ENCODE assay signal across 20 mouse cellular contexts in the genomic region with DNA sequence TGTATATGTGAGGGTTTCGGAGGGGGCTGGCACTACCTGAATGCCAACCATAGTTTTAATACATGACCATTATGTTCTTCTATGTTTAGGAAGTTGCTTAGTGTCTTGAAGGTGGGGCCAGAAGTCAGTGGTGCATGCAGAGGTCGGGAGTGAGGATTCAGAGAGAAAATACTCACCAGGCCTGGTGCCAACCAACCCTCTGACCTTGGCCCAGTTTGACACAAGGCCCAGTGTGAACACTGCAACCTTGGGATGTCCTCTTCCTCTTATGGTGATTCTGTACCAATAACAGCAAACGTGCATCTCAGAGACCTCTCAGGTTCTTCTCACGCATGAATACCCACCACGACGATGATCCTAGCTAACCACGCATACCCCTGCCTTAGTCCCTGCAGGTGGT. TPM values are rescaled to one million over a fixed set of nuclear protein-coding genes. Genes with fewer than 3 reads are reported as not detected.
DNase-seq lines count a peak whose midpoint lies in the region; ATAC-seq and TF ChIP-seq lines count a peak whose summit lies in the region.
"Had no signal": no experiment of that assay in that cellular context is flagged by ENCODE, and none has a peak within 500 bp of the region (broad histone marks: within the 10 kb centered on the region; RNA-seq: fewer than 3 reads in every experiment).

No protein-coding gene starts in this region.

- ATAC-seq in hindbrain, postnatal 0 days, result no peak
- ATAC-seq in hindbrain, embryonic 16.5 days, result no peak
- ATAC-seq in midbrain, postnatal 0 days (ENCODE audit: low FRiP score), result no peak
- no peak for ATAC-seq in forebrain, embryonic 16.5 days

- H3K36me3 ChIP-seq in hindbrain, postnatal 0 days (ENCODE audit: insufficient read depth, low read length), result no peaks in the 10 kb centered on the region
- H3K36me3 ChIP-seq in hindbrain, embryonic 16.5 days (ENCODE audit: control insufficient read depth, insufficient read depth, low read length), result no peaks in the 10 kb centered on the region
- H3K36me3 ChIP-seq in midbrain, embryonic 10.5 days, result no peaks in the 10 kb centered on the region
- H3K36me3 ChIP-seq in midbrain, postnatal 0 days (ENCODE audit: insufficient read depth, low read length), result no peaks in the 10 kb centered on the region
- H3K36me3 ChIP-seq in forebrain, embryonic 16.5 days (ENCODE audit: control insufficient read depth, insufficient read depth), result no peaks in the 10 kb centered on the region
- H3K36me3 ChIP-seq: embryonic facial prominence, embryonic 15.5 days; forebrain, embryonic 10.5 days; neural tube, embryonic 12.5 days had no signal

- H3K4me3 ChIP-seq in hindbrain, postnatal 0 days (ENCODE audit: low read length), result no peak overlapping the region
- no peak overlapping the region for H3K4me3 ChIP-seq in hindbrain, embryonic 16.5 days (ENCODE audit: low read length)
- H3K4me3 ChIP-seq in midbrain, embryonic 10.5 days, result no peak overlapping the region
- H3K4me3 ChIP-seq in midbrain, postnatal 0 days (ENCODE audit: low read depth, low read length), result no peak overlapping the region
- no peak overlapping the region for H3K4me3 ChIP-seq in forebrain, embryonic 16.5 days (replicated peaks; ENCODE audit: low read length)
- H3K4me3 ChIP-seq: embryonic facial prominence, embryonic 15.5 days; forebrain, embryonic 10.5 days; heart, adult 2 months; megakaryocyte, embryonic 14.5 days; neural tube, embryonic 12.5 days had no signal

- H3K9ac ChIP-seq in hindbrain, postnatal 0 days (replicated peaks; ENCODE audit: low read length), result no peak overlapping the region
- H3K9ac ChIP-seq in hindbrain, embryonic 16.5 days (ENCODE audit: low read depth, low read length), result no peak overlapping the region
- H3K9ac ChIP-seq in midbrain, postnatal 0 days (replicated peaks; ENCODE audit: low read length, poor library complexity, severe bottlenecking), result no peak overlapping the region
- H3K9ac ChIP-seq in forebrain, embryonic 16.5 days (replicated peaks; ENCODE audit: low read depth, low read length), result no peak overlapping the region
- H3K9ac ChIP-seq: embryonic facial prominence, embryonic 15.5 days; lung, embryonic 14.5 days; neural tube, embryonic 12.5 days had no signal

- H3K9me3 ChIP-seq in hindbrain, postnatal 0 days (ENCODE audit: low read length), result no peaks in the 10 kb centered on the region
- no peaks in the 10 kb centered on the region for H3K9me3 ChIP-seq in hindbrain, embryonic 16.5 days (ENCODE audit: control insufficient read depth, low read length)
- no peaks in the 10 kb centered on the region for H3K9me3 ChIP-seq in midbrain, embryonic 10.5 days (replicated peaks)
- no peaks in the 10 kb centered on the region for H3K9me3 ChIP-seq in midbrain, postnatal 0 days (ENCODE audit: low read length)
- H3K9me3 ChIP-seq in forebrain, embryonic 16.5 days (ENCODE audit: control insufficient read depth, low read length), result no peaks in the 10 kb centered on the region
- H3K9me3 ChIP-seq: embryonic facial prominence, embryonic 15.5 days; forebrain, embryonic 10.5 days; megakaryocyte, embryonic 14.5 days; neural tube, embryonic 12.5 days had no signal

- H3K4me2 ChIP-seq in hindbrain, postnatal 0 days (ENCODE audit: low read depth, low read length), result no peak overlapping the region
- H3K4me2 ChIP-seq in hindbrain, embryonic 16.5 days (ENCODE audit: low read length), result no peak overlapping the region
- no peak overlapping the region for H3K4me2 ChIP-seq in midbrain, postnatal 0 days (ENCODE audit: low read depth, low read length, poor library complexity, severe bottlenecking)
- no peak overlapping the region for H3K4me2 ChIP-seq in forebrain, embryonic 16.5 days (ENCODE audit: low read length)
- H3K4me2 ChIP-seq: embryonic facial prominence, embryonic 15.5 days; lung, embryonic 14.5 days; neural tube, embryonic 12.5 days had no signal

- 64% methylated on average over 7 of the region's 7 CpGs for WGBS in hindbrain, postnatal 0 days
- WGBS in hindbrain, embryonic 16.5 days, result 70% methylated on average over 7 of the region's 7 CpGs
- 78% methylated on average over 7 of the region's 7 CpGs for WGBS in midbrain, embryonic 10.5 days
- 66% methylated on average over 7 of the region's 7 CpGs for WGBS in midbrain, postnatal 0 days
- WGBS in forebrain, embryonic 16.5 days, result 79% methylated on average over 7 of the region's 7 CpGs

- TF ChIP-seq CTCF in hindbrain, postnatal 0 days (IDR thresholded peaks at IDR 0.05; ENCODE audit: low read depth), result no peak
- TF ChIP-seq CTCF in midbrain, postnatal 0 days (IDR thresholded peaks at IDR 0.05), result no peak

- H3K27ac ChIP-seq in hindbrain, postnatal 0 days, result peak overlapping the region; percentile 7; the same call in 1 of the 2 replicates
- no peak overlapping the region for H3K27ac ChIP-seq in hindbrain, embryonic 16.5 days (ENCODE audit: low read depth, low read length)
- peak overlapping the region; percentile 69; the same call in 1 of the 2 replicates for H3K27ac ChIP-seq in midbrain, embryonic 10.5 days (replicated peaks)
- no peak overlapping the region for H3K27ac ChIP-seq in midbrain, postnatal 0 days (ENCODE audit: low read depth, low read length)
- no peak overlapping the region for H3K27ac ChIP-seq in forebrain, embryonic 16.5 days (ENCODE audit: low read length)
- H3K27ac ChIP-seq: embryonic facial prominence, embryonic 15.5 days; heart, adult 2 months; neural tube, embryonic 12.5 days had no signal

- DNase-seq in hindbrain, postnatal 0 days (ENCODE audit: low spot score), result no peak
- no peak for DNase-seq in midbrain, embryonic 10.5 days (ENCODE audit: low spot score)
- no peak for DNase-seq in midbrain, postnatal 0 days (ENCODE audit: low spot score)
- peak; percentile 75 for DNase-seq in adrenal gland, postnatal 25 days
- peak; percentile 63 for DNase-seq in kidney, postnatal 14 days
- no peak for DNase-seq in neural tube, embryonic 10.5 days (ENCODE audit: extremely low spot score, low spot score)
- DNase-seq: cerebellum, postnatal 14 days; embryo, embryonic 11 days; gastrocnemius, postnatal 10 days; heart, adult 2 months had no signal

- H3K4me1 ChIP-seq in hindbrain, postnatal 0 days (ENCODE audit: insufficient read depth, low read length), result no peaks in the 10 kb centered on the region
- H3K4me1 ChIP-seq in hindbrain, embryonic 16.5 days (ENCODE audit: control insufficient read depth, insufficient read depth, low read depth, low read length), result peaks cover 3% of the 10 kb centered on the region; the same call in 1 of the 2 replicates
- peaks cover 55% of the 10 kb centered on the region for H3K4me1 ChIP-seq in midbrain, embryonic 10.5 days
- H3K4me1 ChIP-seq in midbrain, postnatal 0 days (ENCODE audit: insufficient read depth, low read length), result no peaks in the 10 kb centered on the region
- H3K4me1 ChIP-seq in forebrain, embryonic 16.5 days (replicated peaks; ENCODE audit: control insufficient read depth, insufficient read depth, low read length), result peaks cover 2% of the 10 kb centered on the region

- no peaks in the 10 kb centered on the region for H3K27me3 ChIP-seq in hindbrain, postnatal 0 days (ENCODE audit: insufficient read depth, low read length)
- H3K27me3 ChIP-seq in hindbrain, embryonic 16.5 days (replicated peaks; ENCODE audit: control insufficient read depth, insufficient read depth, low read length), result 0 out of 2 replicates have a peak, but pooled peaks cover 2% of the 10 kb centered on the region
- no peaks in the 10 kb centered on the region for H3K27me3 ChIP-seq in midbrain, embryonic 10.5 days (ENCODE audit: low read depth, poor library complexity, severe bottlenecking)
- H3K27me3 ChIP-seq in midbrain, postnatal 0 days (ENCODE audit: insufficient read depth, low read length), result no peaks in the 10 kb centered on the region
- H3K27me3 ChIP-seq in forebrain, embryonic 16.5 days (replicated peaks; ENCODE audit: control insufficient read depth, insufficient read depth, low read length), result no peaks in the 10 kb centered on the region
- H3K27me3 ChIP-seq: CH12.LX; embryonic facial prominence, embryonic 15.5 days; neural tube, embryonic 12.5 days had no signal

RNA-seq across cellular contexts. Expression of a gene that starts 11.5 kb away (rescaled TPM):
- total RNA-seq in hindbrain, postnatal 0 days (2014; rRNA removed), result 84.2 and 85.1 TPM in 2 replicates
- 20.7 and 20.9 TPM in 2 replicates for polyA plus RNA-seq in hindbrain, postnatal 0 days (2015; fragmentation: Nextera tagmentation; extraction: Ambion mirVana)
- polyA plus RNA-seq in hindbrain, embryonic 16.5 days (2015; fragmentation: Nextera tagmentation; extraction: Ambion mirVana), result 20.4 and 25.2 TPM in 2 replicates
- 21.9 and 28.5 TPM in 2 replicates for polyA plus RNA-seq in midbrain, embryonic 10.5 days (2016; fragmentation: Nextera tagmentation; extraction: Ambion mirVana)
- total RNA-seq in midbrain, postnatal 0 days (2014; rRNA removed), result 81.1 and 83.0 TPM in 2 replicates
- polyA plus RNA-seq in midbrain, postnatal 0 days (2015; fragmentation: Nextera tagmentation; extraction: Ambion mirVana), result 23.6 and 24.0 TPM in 2 replicates
- total RNA-seq in adrenal gland, postnatal 25 days (2021), result 573 and 601 TPM in 2 replicates
- 24.7 and 27.9 TPM in 2 replicates for polyA plus RNA-seq in forebrain, embryonic 16.5 days (2015; fragmentation: Nextera tagmentation; extraction: Ambion mirVana)

RNA-seq across cellular contexts. Expression of a gene that starts 42.0 kb away (rescaled TPM):
- total RNA-seq in hindbrain, postnatal 0 days (2014; rRNA removed), result 0.10 TPM in 1 of 2 replicates, not detected in the other
- 0.10 and 0.13 TPM in 2 replicates for polyA plus RNA-seq in hindbrain, postnatal 0 days (2015; fragmentation: Nextera tagmentation; extraction: Ambion mirVana)
- polyA plus RNA-seq in hindbrain, embryonic 16.5 days (2015; fragmentation: Nextera tagmentation; extraction: Ambion mirVana), result 0.17 TPM in 1 of 2 replicates, not detected in the other
- 0.12 TPM in 1 of 2 replicates, not detected in the other for polyA plus RNA-seq in midbrain, embryonic 10.5 days (2016; fragmentation: Nextera tagmentation; extraction: Ambion mirVana)
- 0.09 TPM in 1 of 2 replicates, not detected in the other for total RNA-seq in midbrain, postnatal 0 days (2014; rRNA removed)
- 0.16 and 0.34 TPM in 2 replicates for polyA plus RNA-seq in midbrain, postnatal 0 days (2015; fragmentation: Nextera tagmentation; extraction: Ambion mirVana)
- 0.67 and 1.2 TPM in 2 replicates for total RNA-seq in adrenal gland, postnatal 25 days (2021)
- polyA plus RNA-seq in forebrain, embryonic 16.5 days (2015; fragmentation: Nextera tagmentation; extraction: Ambion mirVana), result not detected in 2 replicates
- total RNA-seq: CH12.LX had no signal
- polyA plus RNA-seq: forebrain, embryonic 10.5 days; large intestine, adult 2 months; limb, embryonic 14.5 days; lung, embryonic 14.5 days; neural tube, embryonic 12.5 days had no signal

Comparison
In these comparisons a context has a peak if more than half of its experiments do, and no peak if none do; other contexts are left out.
1. H3K27ac ChIP-seq: peak in hindbrain, postnatal 0 days (single experiment) and midbrain, embryonic 10.5 days (single experiment); none in hindbrain, embryonic 16.5 days (single experiment), midbrain, postnatal 0 days (single experiment) and forebrain, embryonic 16.5 days (single experiment).
2. DNase-seq: peak in adrenal gland, postnatal 25 days (single experiment) and kidney, postnatal 14 days (single experiment); none in hindbrain, postnatal 0 days (single experiment), midbrain, embryonic 10.5 days (single experiment), midbrain, postnatal 0 days (single experiment) and neural tube, embryonic 10.5 days (single experiment).